Mouse (Mus musculus) E14TG2a.4 (cell line): Measurements from ENCODE around the gene Ccl24.

Source experiments
- CTCF ChIP-seq: conservative IDR thresholded peaks from 2 replicates; pipeline ENCODE4 v1.5.1; 2014; ENCODE audit warnings: low read length
- NANOG ChIP-seq: IDR thresholded peaks from 2 replicates; pipeline ENCODE4 v1.6.1; 2014; ENCODE audit warnings: borderline replicate concordance, low read length, mixed read lengths

DNA sequence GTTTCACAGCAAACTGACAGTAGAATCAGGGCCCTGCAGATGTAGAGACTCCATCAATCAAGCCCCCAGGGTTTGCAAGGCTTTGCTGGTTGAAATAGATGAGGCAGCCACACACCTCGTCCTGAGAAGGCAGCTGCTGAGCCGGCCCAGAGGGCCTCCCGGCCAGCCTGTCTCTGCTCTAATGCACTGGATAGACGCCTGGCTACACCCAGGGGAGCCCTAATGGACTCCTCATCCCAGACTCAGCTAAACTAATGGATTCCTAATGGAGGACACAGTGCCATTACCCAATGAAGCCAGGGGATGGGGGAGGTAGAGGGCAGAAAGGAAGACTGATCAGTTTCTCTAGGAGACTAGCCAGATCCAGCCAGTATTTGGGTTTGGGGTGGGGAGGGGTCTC lies 15.8 kb downstream of the Ccl24 start:
- TF ChIP-seq CTCF (no peak), NANOG (no peak)
